Mouse (Mus musculus) WW6 (cell line): ENCODE data around the gene Otop3.
A peak's percentile ranks its signal among the peaks of the same experiment; 100 is the strongest.

ENCODE experiments used
- DNase-seq: peaks from one replicate; pipeline ENCODE4 v3.0.0-alpha.2; 2013; ENCODE audit warnings: low read depth, low spot score

Otop3 gene

GRCm38 (mm10) chr11:115393721-115394325 lies 59.3 kb downstream of the Otop3 start:
- DNase-seq: peak; percentile 71
